Mouse (Mus musculus): ENCODE measurements around the gene Igsf21. TPM values are rescaled to one million over a fixed set of nuclear protein-coding genes. Genes with fewer than 3 reads are reported as not detected.

Igsf21 gene
- total RNA-seq, 1 experiment from 2014 or later, result 7.0 TPM

DNA sequence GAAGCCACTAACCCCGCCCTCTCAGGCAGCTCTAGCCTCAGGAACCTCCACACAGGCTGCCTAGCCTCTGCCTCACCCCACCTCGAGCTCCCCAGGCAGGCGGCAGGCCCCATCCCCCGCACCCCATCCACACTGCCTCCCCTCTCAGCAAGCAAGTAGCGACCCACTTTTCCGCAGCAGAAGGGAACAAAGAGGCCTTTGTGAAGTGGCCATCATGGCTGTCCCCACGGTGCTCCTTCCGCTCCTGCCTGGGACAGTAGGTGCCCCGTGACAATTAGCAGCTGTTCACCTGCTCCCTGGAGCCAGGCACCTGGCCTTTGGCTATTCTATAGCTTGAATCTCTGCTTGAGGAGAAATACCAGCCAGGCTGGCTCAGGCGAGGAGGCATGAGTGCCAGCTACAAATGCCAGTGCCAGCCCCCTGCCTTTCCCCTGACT, 9.3 kb downstream of the Igsf21 start:
- DNase-seq, result no peak

DNA sequence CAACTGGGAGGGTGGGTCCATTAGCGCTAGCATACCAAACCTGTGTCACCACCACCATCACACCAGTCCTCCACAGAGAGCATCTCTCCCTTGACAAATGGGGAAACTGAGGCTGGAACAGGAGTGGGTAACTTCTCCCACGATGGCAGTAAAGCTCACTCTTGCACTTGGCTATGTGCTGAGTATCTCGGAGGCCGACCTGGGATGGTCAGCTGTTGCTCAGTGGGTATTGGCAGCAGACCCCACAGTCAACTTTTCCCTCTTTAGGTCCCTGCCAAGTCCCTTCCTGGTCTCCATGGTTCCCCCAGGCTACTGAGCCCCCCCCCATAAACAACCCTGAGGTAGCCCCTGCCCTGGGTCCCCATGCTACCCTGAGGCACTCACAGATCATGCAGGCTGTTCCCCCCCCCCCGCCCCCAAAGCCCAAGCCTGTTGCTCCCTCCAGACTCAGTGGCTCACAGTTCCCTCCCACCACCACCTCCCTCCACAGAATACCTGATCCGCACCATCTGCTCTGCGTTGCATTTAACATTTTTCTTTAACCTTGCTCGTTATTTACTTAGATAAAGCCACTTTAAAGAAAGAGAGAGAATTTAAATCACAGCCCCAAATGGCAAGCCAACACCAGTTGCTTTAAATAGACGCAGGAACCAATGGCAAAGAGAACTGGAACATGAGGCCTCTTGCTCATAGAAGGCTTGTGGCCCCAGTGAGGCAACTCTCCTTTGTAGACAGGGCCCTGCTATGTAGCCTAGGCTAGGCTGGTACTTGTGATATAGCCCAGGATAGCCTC, 11.0 kb downstream of the Igsf21 start:
- no peak for DNase-seq

DNA sequence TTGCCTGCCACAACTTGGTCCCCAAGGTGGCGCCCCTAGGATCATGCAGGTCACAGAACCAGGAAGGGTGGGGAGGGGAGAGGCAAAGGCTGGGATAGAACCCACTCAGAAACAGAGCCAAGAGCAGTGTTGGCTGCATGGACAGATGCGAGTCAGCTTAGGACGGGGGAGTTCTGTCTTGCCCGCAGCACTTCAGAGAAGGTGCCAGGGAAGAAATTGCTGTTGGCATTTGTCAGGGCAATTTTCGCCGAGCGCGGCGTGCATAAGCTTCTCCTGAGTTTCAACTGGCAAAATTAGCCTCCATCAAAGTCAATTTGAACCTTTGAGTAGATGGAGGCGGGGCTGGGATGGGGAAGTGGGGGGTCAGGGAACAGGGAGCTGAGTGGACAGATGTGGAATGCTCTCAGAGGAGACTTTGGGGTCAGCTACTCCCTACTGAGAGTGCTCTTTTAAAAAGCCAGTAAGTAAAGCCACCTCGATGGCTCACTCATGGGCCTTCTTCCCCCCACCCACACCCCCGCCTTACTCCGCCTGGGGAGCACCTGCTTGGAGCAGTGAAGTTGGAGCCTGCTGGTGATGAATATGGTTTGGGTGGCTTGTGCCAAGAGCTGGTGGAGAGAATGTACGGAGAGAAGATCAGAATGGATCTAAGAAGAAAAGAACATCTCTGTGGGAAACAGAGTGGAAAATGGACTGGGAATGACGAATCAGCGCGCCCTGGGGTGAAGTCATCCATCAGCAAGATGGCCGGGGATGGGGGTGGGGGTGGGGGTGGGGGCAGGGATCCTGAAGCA, 12.0 kb downstream of the Igsf21 start:
- DNase-seq, result no peak

DNA sequence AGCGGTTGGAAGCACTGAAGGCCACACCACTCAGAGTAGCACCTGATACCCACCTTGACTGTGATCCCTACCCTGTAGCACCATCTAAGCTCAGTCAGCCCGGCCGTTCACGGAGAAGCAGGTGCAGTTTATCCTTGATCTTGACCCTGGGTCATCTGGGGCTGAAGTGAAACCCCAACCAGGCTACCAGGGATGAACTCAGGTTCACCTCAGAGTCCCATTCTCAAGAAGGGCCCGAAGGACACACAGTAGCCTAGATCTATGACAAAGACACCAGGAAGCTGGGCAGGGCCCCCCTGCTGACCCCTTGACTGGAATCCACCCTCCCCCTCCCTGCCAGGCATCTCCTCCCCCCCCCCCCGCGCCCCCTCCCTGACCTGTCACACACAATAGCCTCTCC, 18.7 kb downstream of the Igsf21 start:
- DNase-seq, result no peak

DNA sequence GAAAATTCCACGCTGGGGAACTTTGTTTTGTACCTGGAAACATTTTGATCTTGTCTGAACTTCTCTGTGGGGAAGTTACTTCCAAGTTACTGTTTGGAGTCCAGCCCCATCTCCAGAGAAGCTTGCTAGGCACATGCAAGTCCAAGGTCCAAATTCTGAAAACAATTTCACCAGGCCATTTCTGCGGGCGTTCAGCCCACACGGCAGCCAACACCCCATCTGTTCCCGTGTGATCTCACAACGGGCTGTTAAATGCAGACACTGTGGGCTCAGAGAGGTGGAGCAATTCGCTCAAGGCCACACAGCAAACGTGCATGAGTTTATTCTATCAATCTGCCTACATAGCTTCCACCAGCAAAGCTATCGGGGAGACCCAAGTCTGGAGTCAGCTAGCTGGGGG, 21.4 kb downstream of the Igsf21 start:
- DNase-seq, result no peak

DNA sequence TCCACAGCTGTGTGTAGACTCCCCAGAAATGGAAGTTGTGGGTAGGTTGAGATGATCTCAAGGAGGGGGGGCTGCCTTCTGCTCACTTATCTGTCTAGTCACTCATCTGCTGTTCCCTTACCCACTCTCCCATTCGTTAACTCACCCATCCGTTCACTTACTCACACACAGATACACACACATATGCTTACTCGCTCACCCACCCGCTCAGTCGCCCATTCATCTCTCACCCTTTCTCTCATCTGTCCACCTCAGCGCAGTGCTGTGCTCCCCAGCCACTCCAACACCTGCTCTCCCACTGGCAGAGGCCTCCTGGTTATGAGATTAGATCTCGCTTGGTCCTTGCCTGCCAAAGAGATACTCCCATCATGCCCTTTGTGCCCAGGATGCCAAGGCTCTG, 22.1 kb downstream of the Igsf21 start:
- no peak for DNase-seq

DNA sequence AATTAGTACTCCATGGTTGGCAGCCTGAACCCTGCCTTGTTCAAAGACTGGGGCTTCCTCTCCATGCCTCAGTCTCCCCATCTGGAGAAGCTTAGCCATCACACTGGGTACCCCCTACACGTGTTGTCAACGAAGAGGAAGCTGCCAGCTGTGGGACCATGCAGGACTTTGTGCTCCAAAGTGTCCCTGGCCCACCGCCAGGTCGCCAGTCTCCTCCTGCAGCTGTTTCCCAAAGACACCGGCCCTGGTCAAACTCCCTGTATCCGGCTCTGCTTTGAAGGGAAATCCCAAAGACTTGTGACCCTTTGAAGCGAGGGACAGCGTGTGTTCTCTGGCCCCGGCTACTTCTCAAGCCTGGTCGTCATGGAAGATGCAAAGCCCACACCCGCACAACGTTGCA, 23.5 kb downstream of the Igsf21 start:
- DNase-seq, result peak; percentile 64

DNA sequence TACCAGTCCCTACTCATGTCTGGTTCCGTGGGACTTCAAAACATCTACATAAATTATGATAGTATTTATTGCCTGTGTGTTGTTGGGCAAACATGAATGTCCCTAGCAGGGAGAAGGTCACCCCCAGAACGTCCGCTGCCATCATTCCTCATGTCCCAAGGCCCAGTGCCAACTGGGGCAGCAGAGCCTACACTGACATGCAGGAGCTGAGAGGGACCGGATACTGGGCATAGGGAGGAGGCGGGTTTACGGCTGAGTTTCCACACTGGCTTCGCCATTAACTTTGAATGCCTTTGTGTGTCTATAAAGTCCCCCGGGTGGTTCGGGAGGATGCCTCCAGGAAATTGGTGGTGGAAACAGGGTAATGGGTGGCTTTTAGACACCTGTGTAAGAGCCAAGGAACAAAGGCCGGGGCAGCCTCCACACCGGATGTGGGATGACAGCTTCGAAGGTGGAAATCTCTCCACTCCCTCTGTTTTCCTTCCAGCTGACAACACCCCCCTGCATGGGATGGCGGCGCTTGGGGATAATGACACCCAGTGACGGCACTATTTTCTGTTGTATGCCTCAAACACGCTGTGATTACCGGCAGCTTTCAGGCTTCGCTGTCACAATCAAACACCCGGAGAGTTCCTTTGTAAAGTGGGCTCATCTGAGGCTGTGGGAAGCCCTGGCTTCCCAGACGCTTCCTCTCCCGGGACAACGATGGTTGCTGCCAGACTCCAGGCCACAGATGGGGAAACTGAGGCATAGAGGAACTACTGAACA, 26.1 kb downstream of the Igsf21 start:
- DNase-seq, result peak; percentile 92

DNA sequence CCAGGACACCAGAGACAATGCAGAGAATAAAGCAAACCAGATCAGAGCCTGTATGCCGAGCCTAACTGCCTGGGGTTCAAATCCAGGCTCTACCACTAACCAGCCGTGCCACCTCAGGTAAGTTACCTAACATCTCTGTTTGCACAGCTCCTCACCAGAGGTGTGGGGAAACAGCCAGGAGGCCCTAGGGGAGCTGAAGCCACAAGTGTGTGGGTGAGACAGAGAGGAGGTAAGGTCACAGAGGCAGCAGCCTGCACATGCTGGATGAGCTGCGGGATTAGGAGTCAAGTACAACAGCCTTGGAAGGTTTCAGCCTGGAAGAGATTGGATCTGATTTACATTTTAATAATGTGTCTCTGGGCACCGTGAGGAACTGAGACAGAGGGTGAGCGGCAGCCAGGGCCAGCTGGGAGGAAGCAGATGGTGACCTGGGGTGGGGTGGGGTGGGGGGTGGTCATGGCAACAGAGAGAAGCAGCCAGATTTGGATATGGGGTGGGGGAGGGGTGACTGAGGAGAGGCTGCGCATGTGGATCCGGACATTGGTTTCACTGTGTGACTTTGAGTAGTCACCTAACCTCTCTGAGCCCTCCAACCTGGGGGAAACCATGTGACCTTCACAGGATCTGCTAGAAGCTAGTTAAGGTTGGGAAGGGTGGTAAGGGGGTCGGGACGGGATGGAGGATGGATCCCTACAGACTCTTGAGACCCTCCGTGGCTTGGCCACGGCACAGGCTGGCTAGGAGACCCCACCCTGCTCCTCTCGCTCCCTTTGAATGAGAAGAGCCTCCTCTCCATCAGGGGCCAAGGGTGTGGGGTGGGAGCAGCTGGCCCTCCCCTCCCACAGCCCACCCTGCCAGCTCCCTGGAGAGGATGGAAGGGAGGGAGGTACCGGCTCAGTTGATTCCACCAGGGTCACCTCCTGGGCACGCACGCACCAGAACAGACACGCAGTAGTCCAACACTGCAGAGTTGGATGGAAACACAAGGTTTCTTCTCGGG, 27.4 kb downstream of the Igsf21 start:
- DNase-seq, result peak; percentile 21

DNA sequence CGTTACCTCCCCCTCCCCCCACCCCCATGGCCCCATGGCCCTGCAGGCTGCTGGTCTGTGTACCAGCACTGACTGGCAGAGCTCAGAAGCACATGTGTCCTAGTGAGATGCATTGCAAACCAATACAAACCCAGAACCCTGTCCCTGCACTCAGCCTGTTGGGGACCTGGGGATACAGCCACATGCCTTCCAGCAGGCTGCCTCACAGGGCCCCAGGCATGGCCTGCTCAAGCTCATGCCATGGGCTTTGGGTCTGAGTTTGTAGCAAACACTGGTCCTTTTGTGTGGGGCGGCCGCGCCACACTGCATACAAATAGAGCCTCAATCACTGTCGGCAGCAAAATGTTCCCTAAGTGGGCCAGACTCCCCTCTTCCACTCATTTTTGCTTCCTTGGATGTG, 28.2 kb downstream of the Igsf21 start:
- DNase-seq, result no peak

DNA sequence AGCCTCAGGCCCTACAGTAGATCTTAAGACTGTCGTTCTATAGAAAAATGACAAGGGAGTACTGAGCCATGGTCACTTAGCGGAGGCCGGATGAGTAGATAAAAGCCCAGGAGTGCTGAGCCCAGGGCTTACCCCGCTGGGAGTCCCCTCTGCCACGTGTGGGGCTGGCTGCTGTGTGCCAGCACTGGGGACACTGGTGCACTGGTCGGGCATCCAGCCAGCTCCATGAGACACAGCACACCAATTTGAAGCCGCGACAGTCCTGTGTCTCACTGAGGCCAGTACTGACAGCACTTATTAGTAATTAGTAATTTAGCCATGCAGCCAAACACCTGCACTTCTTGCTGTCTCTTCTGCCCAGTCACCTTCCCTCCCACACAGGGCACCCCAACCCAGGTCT, 28.6 kb downstream of the Igsf21 start:
- DNase-seq, result no peak

DNA sequence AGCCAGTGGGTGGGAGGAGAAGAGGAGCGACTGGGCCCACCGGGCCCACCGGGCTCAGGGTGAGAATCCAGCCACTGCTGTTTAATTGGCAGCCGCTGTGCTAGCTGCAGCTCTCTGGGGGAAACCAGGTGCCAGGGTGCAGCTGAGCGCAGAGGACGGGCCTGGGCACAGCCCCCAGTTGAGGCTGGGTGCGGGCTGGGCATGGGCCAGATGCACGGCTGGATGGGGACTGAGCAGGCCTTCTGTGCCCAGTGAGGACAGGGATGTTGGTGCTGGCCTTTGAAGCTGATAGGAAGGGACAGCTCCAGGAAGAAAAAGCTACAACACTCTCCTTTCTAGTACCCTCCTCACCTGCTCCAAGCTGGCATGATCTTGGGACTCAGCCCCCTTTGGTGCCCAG, 30.5 kb downstream of the Igsf21 start:
- no peak for DNase-seq

DNA sequence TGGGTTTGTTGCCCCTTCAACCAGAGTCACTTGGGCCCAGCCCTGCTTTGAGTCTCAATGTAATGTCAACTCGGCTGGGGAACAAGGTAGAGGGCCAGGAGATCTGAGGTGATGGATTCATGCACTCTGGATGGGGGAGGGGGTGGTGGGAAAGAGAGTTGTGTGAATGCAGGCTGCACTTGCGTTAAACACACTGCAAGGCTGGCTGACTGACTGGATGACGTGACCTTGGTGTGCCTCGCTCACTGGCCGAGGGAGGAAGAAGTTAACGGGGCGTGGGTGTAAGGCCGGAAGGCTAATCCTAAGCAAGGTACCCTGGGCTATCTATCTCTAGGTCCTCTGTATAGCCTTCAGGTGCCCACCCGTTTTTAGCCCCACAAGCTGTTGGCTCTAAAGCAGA, 31.4 kb downstream of the Igsf21 start:
- peak; percentile 43 for DNase-seq

DNA sequence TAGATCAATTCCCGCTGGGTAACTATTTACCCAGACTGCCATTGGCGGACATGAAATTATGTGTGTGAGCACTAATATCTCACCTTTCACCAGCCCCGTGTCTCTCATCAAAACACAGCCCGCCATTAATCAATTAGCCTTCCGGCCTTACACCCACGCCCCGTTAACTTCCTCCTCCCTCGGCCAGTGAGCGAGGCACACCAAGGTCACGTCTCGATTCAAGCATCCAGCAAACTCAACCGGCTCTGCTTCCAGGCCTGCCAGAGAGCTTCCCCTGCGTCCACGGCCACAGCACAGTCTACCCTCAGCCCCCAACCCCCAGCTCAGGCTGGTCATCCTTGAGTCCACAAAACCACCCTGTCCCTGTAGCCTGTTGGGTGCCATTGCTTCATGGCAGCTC, 32.2 kb downstream of the Igsf21 start:
- peak; percentile 60 for DNase-seq

DNA sequence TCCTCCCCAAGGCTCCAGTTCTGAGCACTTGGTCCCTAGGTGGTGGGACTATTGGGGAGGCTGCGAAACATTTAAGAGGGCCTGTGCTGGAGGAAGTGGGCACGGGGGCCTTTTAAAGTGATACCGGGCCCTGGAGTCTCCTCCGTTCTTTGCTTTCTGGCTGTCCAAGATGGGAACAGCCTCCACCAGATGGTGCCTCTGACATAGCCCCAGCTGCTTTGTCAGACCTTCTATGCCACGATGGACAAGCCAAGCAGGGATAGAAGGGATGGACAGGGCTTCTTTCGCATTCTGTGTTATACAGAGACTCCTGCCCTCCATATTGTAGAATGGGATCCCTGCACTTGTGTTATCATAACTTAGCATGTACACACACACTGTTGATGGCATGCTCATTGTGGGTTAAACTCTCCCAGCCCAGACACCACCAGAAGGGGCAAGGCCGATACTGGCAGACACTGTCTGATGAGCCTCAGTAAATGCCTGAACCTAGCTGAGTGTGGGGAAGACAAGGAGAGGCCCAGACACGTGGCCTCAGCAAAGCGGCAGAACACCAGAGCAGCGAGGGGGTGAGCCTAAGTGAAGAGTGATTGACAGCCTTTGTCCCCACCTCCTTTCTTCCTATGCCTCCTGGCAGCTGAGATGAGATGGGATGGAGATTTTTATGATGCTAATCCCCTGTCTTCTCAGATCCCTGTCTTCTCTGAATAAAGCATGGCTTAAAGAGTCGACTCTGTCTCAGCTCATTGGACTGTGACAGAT, 36.3 kb downstream of the Igsf21 start:
- no peak for DNase-seq

DNA sequence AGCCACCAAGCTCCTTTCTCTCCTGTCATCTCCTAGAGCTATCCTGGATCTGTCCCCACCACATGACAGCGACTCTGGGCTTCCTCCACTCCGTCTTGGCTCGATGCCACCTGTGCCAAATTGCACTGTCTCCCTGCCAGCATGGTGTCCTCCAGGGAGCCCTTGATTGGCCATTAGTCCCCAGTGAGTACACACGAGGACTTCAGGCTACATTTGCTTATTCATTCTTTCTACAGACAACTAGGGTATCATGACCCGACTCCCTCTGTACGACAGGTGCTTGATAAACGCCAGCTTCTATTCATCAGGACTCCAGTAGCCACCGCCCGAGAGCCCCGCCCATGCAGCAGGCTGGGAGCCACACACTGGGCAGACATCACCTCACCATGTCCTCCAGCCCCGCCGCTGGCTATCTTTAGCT, 40.8 kb downstream of the Igsf21 start:
- peak; percentile 90 for DNase-seq

DNA sequence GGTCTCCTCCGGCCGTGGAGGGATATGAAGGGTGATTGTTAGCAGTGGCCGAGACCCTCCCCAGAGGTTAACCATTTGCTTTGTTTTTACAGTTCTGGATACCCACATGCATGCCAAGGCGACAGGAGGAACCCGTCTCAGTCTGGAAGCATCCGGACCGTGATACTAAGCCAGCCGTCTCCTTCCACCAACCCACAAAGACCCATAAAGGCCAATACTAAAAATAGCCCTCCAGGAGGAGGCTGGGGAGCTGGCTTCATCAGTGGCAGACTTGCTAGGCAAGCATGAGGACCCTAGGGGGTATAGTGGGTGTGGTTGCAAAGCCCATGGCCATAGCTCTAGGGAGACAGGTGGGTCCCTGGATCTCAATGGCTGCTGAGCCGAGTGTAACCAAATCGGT, 41.8 kb downstream of the Igsf21 start:
- no peak for DNase-seq

DNA sequence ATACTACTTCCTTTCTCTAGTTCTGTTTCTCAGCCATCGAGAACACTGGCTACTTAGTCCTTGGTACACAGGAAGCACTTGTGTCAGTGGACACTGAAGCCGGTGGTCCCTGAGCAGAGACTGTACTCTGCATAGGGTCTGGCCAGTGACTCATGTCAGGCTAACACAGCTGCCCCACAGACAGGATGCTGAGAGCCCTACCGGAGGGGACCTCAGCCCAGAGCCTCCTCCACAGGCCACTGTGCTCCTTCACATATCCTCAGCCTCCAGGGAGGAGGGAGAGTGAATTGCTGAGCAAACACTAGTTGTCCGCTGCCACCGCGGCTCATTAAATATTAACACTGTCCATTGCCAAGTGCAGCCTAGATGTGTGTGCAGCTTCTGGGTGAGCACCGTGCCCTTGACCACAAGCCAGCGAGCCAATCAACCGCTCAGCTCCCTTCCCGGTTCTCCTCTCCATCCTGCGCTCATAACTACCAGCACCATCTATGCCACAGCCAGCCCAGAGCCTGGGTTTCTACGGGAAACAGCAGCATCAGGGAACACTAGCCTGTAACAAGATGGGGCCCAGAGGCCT, 42.8 kb downstream of the Igsf21 start:
- DNase-seq, result no peak

DNA sequence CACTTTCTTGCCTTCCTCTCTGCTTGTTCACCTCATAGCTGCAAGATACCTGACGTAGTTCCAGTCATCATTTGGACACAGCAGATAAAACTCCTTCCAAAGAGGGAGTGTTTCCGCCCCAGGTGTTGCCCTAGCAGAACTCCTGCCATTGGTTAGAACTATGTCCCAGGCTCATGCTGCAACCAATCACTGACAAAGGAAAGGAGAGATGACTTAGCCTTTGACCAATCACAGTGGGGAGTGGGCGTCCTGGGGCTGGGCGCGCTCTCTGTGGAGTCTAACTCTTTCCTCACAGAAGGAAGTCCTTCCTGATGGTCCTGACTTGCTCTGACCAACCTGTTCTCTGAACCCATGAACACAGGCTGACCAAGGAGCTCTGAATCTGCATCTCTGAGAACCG, 44.4 kb downstream of the Igsf21 start:
- DNase-seq, result no peak

DNA sequence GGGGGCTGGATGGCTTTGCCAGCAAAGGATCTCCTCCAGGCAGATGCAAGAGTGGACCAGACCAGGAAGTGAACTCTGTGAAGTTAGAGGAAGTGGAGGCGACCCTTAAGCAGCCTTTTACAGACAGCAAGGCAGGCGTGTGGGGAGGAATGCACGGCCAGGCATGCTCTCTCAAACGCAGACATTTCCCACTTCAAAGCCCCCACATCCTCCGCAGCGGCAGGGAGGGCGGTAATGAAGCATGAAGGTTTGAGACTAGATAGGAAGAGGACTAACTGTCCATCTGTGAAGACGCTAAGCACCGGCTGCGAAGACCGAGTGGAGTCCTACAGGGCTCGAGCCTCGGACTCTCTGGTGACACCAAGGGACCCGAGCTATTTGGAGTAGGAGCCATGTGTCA, 46.3 kb downstream of the Igsf21 start:
- DNase-seq, result no peak

DNA sequence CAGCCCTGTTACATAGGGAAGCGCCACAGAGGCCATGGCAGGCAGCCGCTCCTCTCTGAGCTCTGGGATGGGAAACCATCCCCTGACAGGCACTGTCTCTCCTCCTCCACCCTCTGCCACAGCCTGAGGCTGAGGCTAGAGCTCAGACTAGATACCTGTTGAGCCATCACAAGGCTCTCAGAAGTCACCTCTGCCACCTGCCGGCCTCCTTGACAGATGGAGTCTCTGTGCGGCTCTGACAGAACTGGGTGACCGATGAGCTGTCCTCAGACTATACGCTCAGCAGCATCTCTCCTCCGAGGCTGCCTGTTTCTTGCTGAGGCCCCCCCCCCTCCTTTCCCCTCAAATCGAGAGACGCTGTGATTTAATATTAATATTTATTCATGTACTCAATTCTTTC, 49.9 kb downstream of the Igsf21 start:
- no peak for DNase-seq

Data from adrenal gland, postnatal 14 days (tissue).